Mouse (Mus musculus) liver, embryonic 15.5 days (tissue): ENCODE measurements at regions not wholly inside any gene's neighbourhood (a gene's known extent, or its start where the extent isn't known, plus 50 kb on each side); places are given as distances from the start of the nearest gene placed in this dataset.

Source experiments
- ATAC-seq: fragments of 200-750 bp; cut with Nextera tagmentation; 2 replicates; pipeline ENCODE4 v1.8.0; 2017; ENCODE audit warnings: moderate number of reproducible peaks, mild to moderate bottlenecking, moderate library complexity; ENCODE audit not compliant: insufficient read depth
- H3K27ac ChIP-seq: fragments of 300-500 bp; sonication (generic); replicated peaks from 2 replicates; pipeline ENCODE4 v1.5.1; 2015; ENCODE audit warnings: mild to moderate bottlenecking, inconsistent platforms
- H3K27me3 ChIP-seq: fragments of 300-500 bp; sonication (generic); 2 replicates; pipeline ENCODE4 v1.6.1; 2015; ENCODE audit warnings: mild to moderate bottlenecking, inconsistent platforms
- H3K36me3 ChIP-seq: fragments of 300-500 bp; sonication (generic); replicated peaks from 2 replicates; pipeline ENCODE4 v1.6.1; 2015; ENCODE audit warnings: moderate library complexity, mild to moderate bottlenecking, inconsistent platforms
- H3K4me1 ChIP-seq: fragments of 300-500 bp; sonication (generic); replicated peaks from 2 replicates; pipeline ENCODE4 v1.6.1; 2015; ENCODE audit warnings: inconsistent platforms
- H3K4me2 ChIP-seq: fragments of 300-500 bp; sonication (generic); 2 replicates; pipeline ENCODE4 v1.6.1; 2015; ENCODE audit warnings: moderate library complexity, mild to moderate bottlenecking, inconsistent platforms
- H3K4me3 ChIP-seq: fragments of 300-500 bp; sonication (generic); replicated peaks from 2 replicates; pipeline ENCODE4 v1.5.1; 2015; ENCODE audit warnings: mild to moderate bottlenecking, inconsistent platforms
- H3K9ac ChIP-seq: fragments of 300-500 bp; sonication (generic); 2 replicates; pipeline ENCODE4 v1.6.1; 2015; ENCODE audit warnings: moderate library complexity, mild to moderate bottlenecking, inconsistent platforms
- H3K9me3 ChIP-seq: fragments of 300-500 bp; sonication (generic); replicated peaks from 2 replicates; pipeline ENCODE4 v1.6.1; 2016; ENCODE audit warnings: inconsistent platforms
- WGBS: fragments of 180-500 bp; shearing (Covaris S2); methylation state at CpG from one replicate; pipeline ENCODE4 v1.1.7; 2015; ENCODE audit warnings: mixed read lengths; ENCODE audit not compliant: insufficient replicate concordance; 5-methylcytosine and 5-hydroxymethylcytosine counted together

DNA sequence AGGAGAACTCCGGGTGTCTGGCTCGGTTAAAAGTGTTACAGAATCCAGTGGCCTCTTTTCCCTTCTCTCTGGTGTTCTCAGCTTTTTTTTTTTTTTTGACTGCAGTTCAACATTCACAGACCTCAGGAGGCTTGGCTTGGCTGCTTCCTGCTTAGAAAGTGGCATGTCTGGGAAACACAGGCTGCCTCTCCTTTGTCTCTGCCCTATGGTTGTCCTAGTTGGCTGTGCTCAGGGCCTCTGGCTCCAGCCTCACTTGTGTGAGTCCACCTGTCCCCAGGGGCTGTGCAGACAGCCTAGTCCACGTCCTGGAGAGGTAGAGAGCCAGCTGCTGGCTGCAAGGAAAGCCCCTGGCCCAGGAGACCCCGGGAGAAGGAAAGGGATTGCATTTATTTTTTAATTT lies 212.3 kb upstream of the Rbfox1 start:
- no peak overlapping the region for H3K9ac ChIP-seq
- ATAC-seq: no peak
- H3K4me2 ChIP-seq: no peak overlapping the region
- H3K27ac ChIP-seq: no peak overlapping the region
- no peaks in the 10 kb centered on the region for H3K36me3 ChIP-seq
- H3K4me3 ChIP-seq: no peak overlapping the region
- no peaks in the 10 kb centered on the region for H3K9me3 ChIP-seq
- WGBS: 43% methylated on average over 4 of the region's 4 CpGs
- H3K27me3 ChIP-seq: no peaks in the 10 kb centered on the region
- H3K4me1 ChIP-seq: no peaks in the 10 kb centered on the region

DNA sequence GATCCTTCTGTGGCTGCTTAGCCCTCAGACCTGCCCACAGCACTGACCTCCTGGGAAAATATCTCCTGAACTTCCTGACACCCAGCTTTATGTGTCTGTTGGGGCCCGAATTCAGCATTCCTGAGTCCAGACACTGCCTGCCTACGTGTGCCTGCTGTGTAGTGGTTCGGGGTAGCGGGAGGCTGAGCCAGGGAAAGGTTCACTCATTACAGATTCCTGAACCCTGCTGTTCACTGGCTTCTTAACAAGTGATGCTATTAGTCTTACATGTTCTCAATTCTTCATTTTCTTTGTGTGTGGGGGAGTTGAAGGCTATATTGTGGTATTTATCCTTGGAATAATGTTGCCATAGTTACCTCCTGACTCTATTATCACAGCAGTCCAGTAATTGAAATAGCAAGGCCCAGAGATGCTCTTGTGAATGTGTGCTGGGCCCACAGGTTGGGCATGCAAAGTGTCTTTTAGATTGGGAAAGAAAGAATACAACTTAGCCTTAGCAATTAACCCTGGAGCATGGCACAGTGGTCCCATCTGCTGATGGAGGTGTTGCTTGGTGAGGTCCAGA lies 216.7 kb upstream of the Rbfox1 start:
- H3K27ac ChIP-seq: no peak overlapping the region
- no peaks in the 10 kb centered on the region for H3K4me1 ChIP-seq
- 56% methylated on average over 4 of the region's 4 CpGs for WGBS
- H3K27me3 ChIP-seq: no peaks in the 10 kb centered on the region
- no peak for ATAC-seq
- H3K9me3 ChIP-seq: no peaks in the 10 kb centered on the region
- H3K4me3 ChIP-seq: no peak overlapping the region
- no peaks in the 10 kb centered on the region for H3K36me3 ChIP-seq
- H3K9ac ChIP-seq: no peak overlapping the region
- no peak overlapping the region for H3K4me2 ChIP-seq

DNA sequence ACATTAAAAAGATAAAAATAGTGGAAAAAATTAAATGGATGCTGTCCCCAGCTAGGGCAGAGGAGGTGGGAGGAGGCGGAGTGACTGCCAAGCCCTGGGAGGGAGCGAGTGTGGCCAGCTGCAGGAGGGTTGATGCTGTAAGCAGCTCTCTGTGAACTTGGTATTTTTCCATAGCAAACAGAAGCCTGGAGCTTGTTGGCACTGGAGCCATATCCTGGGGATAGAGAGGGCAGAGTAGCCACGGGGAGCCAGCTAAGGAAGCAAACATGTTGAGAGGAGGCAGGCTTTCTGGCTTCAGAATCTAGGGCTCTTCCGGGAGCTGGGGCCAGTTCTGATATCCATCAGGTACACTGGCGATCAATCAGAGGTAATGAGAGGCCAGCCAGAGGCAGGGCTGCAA lies 223.2 kb upstream of the Rbfox1 start:
- Histone ChIP-seq H3K9ac (no peak overlapping the region), H3K4me1 (no peaks in the 10 kb centered on the region), H3K27ac (no peak overlapping the region), H3K27me3 (no peaks in the 10 kb centered on the region), H3K4me2 (no peak overlapping the region), H3K36me3 (no peaks in the 10 kb centered on the region), H3K9me3 (no peaks in the 10 kb centered on the region), H3K4me3 (no peak overlapping the region)
- 41% methylated on average over 5 of the region's 5 CpGs for WGBS
- ATAC-seq: no peak

DNA sequence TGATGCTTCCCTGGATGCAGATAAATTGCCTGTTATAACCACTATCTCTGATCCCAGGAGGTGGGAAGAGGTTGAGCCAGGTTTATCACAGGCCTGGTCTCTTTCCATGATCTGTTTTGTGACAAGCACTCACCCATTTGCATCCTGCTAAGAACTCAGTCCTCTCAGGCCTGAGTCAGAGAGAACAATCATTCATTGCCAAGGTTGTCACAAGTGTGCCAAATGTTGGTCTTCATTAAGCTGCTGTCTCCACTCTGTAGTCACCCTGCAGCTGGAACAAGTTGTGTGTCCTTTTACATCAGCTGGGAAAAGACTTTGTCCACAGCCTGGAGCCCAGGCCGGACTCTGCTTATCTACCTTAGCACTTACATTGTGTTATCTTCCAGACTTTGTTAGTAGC lies 233.6 kb upstream of the Rbfox1 start:
- no peak overlapping the region for H3K4me3 ChIP-seq

DNA sequence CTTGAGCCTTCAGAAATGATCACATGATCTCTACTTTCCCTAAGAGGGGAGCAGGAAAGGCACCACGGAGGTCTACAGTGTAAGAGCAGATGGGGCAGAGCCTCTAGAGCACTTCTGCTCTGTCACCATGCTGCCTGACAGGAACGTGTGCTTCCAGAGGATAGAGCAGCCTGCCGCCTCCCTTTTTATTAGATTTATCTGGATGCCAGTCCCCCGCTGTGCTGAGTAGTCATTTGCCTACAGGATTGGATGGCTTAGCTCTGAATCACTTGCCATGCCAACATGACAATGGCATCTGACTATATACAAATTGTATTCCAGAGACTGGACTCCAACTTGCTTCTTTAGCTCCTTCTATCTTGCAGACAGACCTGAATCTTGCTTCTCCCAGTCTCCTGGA lies 234.2 kb upstream of the Rbfox1 start:
- no peaks in the 10 kb centered on the region for H3K9me3 ChIP-seq
- no peaks in the 10 kb centered on the region for H3K27me3 ChIP-seq
- ATAC-seq: no peak
- no peak overlapping the region for H3K27ac ChIP-seq
- H3K36me3 ChIP-seq: no peaks in the 10 kb centered on the region
- H3K9ac ChIP-seq: no peak overlapping the region
- WGBS: 49% methylated on average over 4 of the region's 4 CpGs
- H3K4me2 ChIP-seq: no peak overlapping the region
- no peak overlapping the region for H3K4me3 ChIP-seq
- no peaks in the 10 kb centered on the region for H3K4me1 ChIP-seq

More for the DNA sequence above, 233.6 kb upstream of the Rbfox1 start:
- WGBS: 48% methylated on average over 1 of the region's 1 CpGs
- Histone ChIP-seq H3K27ac (no peak overlapping the region), H3K36me3 (no peaks in the 10 kb centered on the region), H3K27me3 (no peaks in the 10 kb centered on the region), H3K4me1 (no peaks in the 10 kb centered on the region), H3K4me2 (no peak overlapping the region), H3K9ac (no peak overlapping the region), H3K9me3 (no peaks in the 10 kb centered on the region)
- no peak for ATAC-seq

DNA sequence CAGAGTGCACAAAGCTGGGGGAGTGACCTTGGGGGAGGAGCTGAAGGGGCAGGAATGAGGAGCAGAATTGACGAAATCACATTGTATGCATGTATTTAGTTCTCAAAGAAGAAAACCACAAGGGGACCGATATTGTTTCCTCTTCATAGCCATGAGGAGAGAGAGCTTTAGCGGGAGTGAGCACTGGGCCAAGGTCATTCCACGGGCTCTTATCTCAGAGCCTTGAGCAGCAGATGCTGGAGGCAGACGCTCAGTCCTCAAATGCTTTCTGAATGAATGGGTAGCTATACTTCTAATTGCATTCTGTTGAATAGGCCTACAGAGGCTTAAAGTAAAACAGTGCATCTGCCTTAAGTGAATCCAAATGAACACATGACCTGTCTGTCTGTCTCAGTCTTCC lies 245.2 kb upstream of the Rbfox1 start:
- Histone ChIP-seq H3K27ac (no peak overlapping the region), H3K4me2 (no peak overlapping the region), H3K36me3 (no peaks in the 10 kb centered on the region), H3K4me3 (no peak overlapping the region), H3K9me3 (no peaks in the 10 kb centered on the region), H3K4me1 (no peaks in the 10 kb centered on the region), H3K27me3 (no peaks in the 10 kb centered on the region), H3K9ac (no peak overlapping the region)
- 46% methylated on average over 5 of the region's 5 CpGs for WGBS
- ATAC-seq: no peak

DNA sequence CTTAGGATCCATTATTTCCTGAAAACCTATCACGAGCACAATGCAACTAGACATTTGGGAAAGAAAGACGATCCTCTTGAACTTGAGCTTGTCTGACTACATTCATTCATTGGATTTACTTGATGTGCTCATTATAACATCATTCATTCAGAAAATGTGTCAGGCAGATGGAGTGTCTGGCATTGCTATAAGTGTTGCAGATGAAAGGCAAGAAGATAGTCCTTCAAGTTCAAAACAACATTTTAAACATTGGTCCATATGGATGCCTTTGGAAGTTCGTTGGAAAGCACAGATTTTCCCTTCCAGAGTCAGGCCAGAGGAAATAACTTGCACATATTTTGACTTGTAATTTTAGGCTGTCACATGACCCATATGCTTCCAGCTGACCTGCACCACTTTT lies 255.2 kb upstream of the Rbfox1 start:
- Histone ChIP-seq H3K4me2 (no peak overlapping the region), H3K4me1 (no peaks in the 10 kb centered on the region), H3K9ac (no peak overlapping the region), H3K27me3 (no peaks in the 10 kb centered on the region), H3K36me3 (no peaks in the 10 kb centered on the region), H3K4me3 (no peak overlapping the region), H3K27ac (no peak overlapping the region), H3K9me3 (no peaks in the 10 kb centered on the region)
- 61% methylated on average over 3 of the region's 3 CpGs for WGBS
- ATAC-seq: no peak

DNA sequence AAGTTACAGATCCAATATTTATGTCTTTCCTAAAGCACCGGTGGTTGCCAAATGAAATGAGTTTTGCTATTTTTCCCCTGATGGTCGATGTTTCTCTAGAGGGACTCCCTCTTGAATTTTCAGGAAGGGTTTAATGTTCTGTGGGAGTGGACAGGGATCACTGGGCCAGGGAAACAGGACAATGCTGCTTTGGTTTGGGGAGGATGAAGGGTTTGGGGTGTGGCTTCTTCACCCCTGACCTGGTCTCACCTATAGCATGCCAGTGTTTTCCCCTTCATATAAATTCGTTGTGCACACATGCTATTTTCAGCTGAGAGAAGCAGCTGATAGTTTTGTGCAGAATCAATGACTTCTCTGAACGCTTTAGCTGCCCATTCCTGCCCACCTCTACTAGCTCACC lies 257.2 kb upstream of the Rbfox1 start:
- Histone ChIP-seq H3K9ac (no peak overlapping the region), H3K27ac (no peak overlapping the region), H3K9me3 (no peaks in the 10 kb centered on the region), H3K4me3 (no peak overlapping the region), H3K4me1 (no peaks in the 10 kb centered on the region), H3K4me2 (no peak overlapping the region), H3K27me3 (no peaks in the 10 kb centered on the region), H3K36me3 (no peaks in the 10 kb centered on the region)
- 51% methylated on average over 4 of the region's 4 CpGs for WGBS
- no peak for ATAC-seq

DNA sequence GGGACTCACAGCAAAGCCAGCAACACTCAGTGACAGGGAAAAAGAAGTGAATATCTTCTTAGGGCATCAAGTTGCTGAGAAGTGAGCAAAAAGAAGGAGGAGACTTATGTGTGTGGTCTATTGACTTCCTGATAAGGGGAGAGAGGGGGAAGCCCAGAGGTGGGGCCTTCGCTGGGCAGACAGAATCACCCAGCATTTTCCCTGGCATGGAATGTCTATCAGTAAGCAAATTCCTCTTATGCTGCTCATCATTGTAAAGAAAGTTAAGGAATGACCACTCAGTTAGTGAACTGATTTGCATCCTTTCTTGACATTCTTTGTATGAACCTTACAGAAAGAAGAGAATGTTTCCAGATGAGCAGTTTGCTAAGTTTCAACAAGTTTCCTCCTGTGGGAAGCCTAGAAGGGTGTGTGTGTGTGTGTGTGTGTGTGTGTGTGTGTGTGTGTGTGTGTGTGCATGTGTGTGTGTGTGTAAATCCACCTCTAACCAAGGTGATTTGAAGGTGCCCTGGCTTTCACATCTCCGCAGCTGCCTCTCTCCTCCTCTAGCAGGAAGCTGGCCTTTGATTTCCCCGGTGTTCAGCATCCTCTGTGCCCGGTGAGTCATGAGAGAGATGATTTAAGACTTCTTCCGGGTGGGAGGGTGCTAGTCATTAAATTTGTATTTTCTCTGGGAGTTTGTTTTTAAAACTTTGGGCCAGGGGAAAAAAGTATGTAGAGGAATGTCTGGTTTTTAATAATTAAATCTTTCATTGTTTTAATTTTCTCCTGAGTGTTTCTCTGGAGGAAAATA lies 257.8 kb upstream of the Rbfox1 start:
- no peaks in the 10 kb centered on the region for H3K36me3 ChIP-seq
- no peak for ATAC-seq
- H3K4me3 ChIP-seq: no peak overlapping the region
- no peak overlapping the region for H3K27ac ChIP-seq
- 18% methylated on average over 5 of the region's 5 CpGs for WGBS
- no peaks in the 10 kb centered on the region for H3K27me3 ChIP-seq
- H3K4me1 ChIP-seq: no peaks in the 10 kb centered on the region
- no peak overlapping the region for H3K9ac ChIP-seq
- no peak overlapping the region for H3K4me2 ChIP-seq
- no peaks in the 10 kb centered on the region for H3K9me3 ChIP-seq

DNA sequence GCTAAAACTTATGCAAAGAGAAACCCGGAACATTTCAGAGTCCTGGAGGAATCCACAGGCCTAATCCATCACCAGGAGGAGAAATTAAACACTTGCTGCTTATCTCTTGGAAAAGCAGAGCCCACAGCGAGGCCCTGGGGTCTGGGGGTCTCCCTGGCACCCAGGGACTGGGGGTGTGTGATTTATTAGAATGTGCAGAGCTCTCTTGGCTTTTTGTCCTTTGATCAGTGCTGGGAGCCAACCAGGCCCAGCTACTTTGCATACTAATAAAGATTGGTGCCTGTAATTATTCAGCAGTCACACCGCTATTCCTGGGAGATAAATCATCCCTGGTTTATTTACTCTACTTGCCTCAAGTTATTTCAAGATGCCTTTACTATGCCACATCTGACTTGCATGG lies 260.0 kb upstream of the Rbfox1 start:
- H3K4me3 ChIP-seq: no peak overlapping the region
- H3K4me2 ChIP-seq: no peak overlapping the region
- H3K9me3 ChIP-seq: no peaks in the 10 kb centered on the region
- no peak overlapping the region for H3K9ac ChIP-seq
- ATAC-seq: no peak
- H3K4me1 ChIP-seq: no peaks in the 10 kb centered on the region
- H3K27ac ChIP-seq: no peak overlapping the region
- 41% methylated on average over 3 of the region's 3 CpGs for WGBS
- H3K36me3 ChIP-seq: no peaks in the 10 kb centered on the region
- H3K27me3 ChIP-seq: no peaks in the 10 kb centered on the region

DNA sequence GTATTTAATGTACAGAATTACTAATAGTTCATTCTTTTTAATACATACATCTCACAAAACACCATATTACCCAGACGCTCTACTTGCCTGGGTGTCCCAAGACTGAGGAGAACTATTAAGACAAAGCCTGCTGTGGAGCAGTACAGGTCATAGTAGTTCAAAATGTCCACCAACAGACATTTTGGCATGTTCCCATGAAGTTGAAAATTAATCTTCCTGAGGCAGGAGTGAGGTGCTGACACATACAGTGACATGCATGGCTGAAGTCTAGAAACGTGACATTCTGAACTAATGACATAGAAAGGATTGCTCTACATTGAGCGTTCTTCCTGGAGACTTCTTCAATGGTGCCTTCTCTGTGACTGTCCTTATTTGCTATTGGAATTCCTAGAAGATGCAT lies 264.6 kb upstream of the Rbfox1 start:
- no peak overlapping the region for H3K9ac ChIP-seq
- H3K4me3 ChIP-seq: no peak overlapping the region
- no peaks in the 10 kb centered on the region for H3K27me3 ChIP-seq
- no peaks in the 10 kb centered on the region for H3K9me3 ChIP-seq
- no peak overlapping the region for H3K4me2 ChIP-seq
- ATAC-seq: no peak
- H3K36me3 ChIP-seq: no peaks in the 10 kb centered on the region
- 76% methylated on average over 3 of the region's 3 CpGs for WGBS
- H3K4me1 ChIP-seq: no peaks in the 10 kb centered on the region
- H3K27ac ChIP-seq: no peak overlapping the region

DNA sequence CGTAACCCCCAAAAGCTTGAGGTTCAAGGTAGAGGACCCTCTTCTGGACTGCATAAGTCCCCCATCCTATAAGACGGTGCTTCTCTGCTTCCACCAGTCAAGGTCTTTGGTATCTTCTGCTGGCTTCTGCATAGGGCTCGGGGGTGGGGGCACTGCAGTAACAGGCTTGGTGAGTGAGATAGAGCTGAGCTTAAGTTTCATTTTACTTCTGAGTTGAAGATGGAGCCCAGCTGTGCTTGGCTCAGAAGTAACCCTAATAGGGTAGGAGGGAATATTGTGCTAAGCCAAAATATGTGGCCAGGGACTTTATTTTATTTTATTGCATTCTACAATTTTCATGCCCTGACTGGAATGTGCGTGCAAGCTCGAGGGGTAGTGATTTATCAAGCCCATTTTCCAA lies 268.8 kb upstream of the Rbfox1 start:
- H3K4me2 ChIP-seq: no peak overlapping the region
- H3K9ac ChIP-seq: no peak overlapping the region
- H3K27ac ChIP-seq: no peak overlapping the region
- 62% methylated on average over 5 of the region's 5 CpGs for WGBS
- H3K36me3 ChIP-seq: no peaks in the 10 kb centered on the region
- H3K4me1 ChIP-seq: no peaks in the 10 kb centered on the region
- H3K9me3 ChIP-seq: no peaks in the 10 kb centered on the region
- ATAC-seq: no peak
- H3K4me3 ChIP-seq: no peak overlapping the region
- H3K27me3 ChIP-seq: no peaks in the 10 kb centered on the region
